Mouse (Mus musculus): ENCODE results near the gene Rpl22.
A peak's percentile ranks its signal among the peaks of the same experiment; 100 is the strongest.

Gene Rpl22

DNA sequence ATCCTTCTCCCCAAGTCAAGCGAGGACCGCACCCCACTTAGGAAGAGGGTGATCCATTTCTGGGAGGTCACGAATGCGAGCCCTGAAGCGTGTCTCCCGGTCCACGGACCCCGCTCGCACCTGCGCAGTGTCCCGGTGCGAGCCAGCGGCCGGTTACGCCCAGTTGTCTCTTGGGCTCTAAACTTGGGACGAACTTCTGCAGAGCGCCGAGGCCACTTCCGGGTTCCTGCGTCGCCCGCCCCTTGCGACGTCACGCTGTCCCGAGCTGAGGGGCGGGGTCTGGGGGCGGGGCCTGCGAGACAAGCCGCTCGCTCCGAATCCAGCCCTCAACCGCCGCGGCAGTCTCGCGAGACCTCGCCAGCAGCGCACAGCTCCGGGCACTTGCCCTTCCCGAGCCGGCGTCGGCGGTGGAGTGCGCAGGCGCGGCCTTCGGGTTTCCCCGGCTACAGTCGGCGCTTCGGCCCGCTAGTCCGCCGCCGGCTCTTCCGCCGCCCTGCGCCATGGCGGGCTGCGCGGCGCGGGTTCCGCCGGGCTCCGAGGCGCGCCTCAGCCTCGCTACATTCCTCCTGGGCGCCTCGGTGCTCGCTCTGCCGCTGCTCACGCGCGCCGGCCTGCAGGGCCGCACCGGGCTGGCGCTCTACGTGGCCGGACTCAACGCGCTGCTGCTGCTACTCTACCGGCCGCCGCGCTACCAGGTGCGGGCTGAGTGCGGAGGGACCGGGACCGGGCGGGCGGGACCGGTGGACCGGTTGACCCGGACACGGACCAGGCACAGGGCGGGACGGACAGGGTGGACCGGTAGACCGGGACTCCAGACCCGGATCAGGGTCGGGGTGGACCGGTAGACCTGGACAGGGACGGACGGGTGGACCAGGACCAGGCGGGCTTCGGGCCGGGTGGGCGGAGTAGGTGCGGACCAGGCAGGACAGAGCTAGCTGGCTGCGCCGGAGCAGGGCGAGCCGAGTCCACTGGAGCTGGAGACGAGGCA, 28.4 kb upstream of the Rpl22 start, which contains the start of gene Icmt:
Icmt (plus strand) TSS at position 354 of the 988 bp plus-strand sequence.
- DNase-seq (ENCODE audit: low read depth, low spot score) = peak; percentile 95

GRCm38 (mm10) chr4:152298836-152299235, 26.7 kb upstream of the Rpl22 start:
- no peak for DNase-seq (ENCODE audit: low read depth, low spot score)

- DNase-seq (ENCODE audit: low read depth, low spot score) = no peak
These were observed 25.2 kb upstream of the Rpl22 start for GRCm38 (mm10) chr4:152300375-152300774.

DNA sequence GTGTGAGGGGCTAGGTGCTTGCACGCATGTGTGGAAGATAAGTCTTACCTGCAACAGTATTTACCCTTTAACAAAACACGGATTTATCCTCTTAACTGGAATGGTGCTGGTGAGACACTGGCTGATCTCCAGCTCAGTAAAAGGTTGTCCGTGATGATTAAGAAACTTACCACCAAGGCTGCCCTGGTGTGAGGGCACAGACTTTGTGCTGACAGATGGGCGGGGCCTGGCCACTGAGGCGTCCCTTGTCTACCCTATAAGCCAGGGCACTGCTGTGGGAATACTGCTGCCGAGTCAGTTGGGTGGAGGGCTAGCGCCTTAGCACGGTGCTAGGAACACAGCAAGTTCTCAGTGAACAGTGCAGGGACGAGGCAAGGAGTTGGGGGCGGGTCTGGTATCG, 23.5 kb upstream of the Rpl22 start:
- DNase-seq (ENCODE audit: low read depth, low spot score) = no peak

DNA sequence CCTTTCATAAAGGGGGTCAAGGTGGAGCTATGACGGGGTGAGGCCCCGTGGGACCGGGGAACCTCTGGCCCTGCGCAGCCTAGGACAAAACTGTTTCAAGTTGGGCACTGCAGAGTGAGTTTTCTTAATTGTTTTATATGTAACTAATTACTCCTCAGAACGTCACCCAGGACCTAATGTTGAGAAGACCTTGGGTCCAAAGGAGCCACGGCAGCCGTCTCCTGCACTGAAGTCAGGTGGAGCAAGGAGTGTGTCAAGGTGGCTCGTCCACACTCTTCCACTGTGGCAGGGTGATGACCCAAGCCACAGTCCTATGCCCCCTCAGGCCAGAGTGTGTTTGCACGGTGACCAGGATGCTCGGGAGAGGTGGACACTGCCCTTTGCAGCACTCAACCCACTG, 22.4 kb upstream of the Rpl22 start:
- DNase-seq (ENCODE audit: low read depth, low spot score) = no peak

GRCm38 (mm10) chr4:152304685-152305084, 20.9 kb upstream of the Rpl22 start:
- no peak for DNase-seq (ENCODE audit: low read depth, low spot score)

- no peak for DNase-seq (ENCODE audit: low read depth, low spot score)
These were observed 19.6 kb upstream of the Rpl22 start for GRCm38 (mm10) chr4:152305991-152306390.

GRCm38 (mm10) chr4:152307542-152307941, 18.0 kb upstream of the Rpl22 start:
- no peak for DNase-seq (ENCODE audit: low read depth, low spot score)

DNA sequence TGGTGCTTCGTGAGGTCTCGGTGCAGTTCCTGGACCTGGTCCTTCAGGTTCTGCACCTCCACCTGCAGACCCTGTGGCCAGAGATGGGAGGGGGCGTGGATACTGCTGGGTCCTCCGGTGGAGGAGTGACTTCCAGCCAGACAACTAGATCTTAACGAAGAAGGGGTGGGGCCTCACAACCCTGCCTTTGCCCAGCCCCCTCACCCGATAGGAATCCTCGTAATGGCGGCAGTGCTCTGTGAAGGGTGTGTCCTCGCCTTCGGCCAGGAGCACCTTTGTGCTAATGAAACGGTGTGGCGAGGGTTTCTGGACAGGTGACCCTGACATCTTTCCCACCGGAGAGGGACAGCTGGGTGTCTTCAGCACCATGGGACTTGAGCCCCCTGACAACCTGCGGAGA, 13.4 kb upstream of the Rpl22 start:
- DNase-seq (ENCODE audit: low read depth, low spot score) = no peak

- no peak for DNase-seq (ENCODE audit: low read depth, low spot score)
These were observed 12.3 kb upstream of the Rpl22 start for GRCm38 (mm10) chr4:152313211-152313632.

DNA sequence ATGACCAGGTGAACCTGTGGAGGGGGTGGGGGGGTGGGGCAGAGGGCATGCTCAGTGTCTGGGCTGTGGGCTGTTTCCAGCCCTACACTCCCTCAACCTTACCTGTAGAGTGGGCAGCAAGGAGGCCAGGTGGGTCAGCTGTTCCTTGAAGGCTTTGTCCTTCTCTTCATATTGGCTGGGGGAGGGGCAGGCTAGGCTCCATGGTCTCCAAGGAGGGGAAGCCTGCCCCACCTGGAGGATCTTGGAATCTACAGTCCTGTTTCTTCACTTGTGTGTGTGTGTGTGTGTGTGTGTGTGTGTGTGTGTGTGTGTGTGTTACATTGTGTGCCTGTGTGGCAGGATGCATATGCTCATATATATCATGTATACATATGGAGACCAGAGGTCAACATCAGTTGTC, 11.6 kb upstream of the Rpl22 start:
- no peak for DNase-seq (ENCODE audit: low read depth, low spot score)

DNA sequence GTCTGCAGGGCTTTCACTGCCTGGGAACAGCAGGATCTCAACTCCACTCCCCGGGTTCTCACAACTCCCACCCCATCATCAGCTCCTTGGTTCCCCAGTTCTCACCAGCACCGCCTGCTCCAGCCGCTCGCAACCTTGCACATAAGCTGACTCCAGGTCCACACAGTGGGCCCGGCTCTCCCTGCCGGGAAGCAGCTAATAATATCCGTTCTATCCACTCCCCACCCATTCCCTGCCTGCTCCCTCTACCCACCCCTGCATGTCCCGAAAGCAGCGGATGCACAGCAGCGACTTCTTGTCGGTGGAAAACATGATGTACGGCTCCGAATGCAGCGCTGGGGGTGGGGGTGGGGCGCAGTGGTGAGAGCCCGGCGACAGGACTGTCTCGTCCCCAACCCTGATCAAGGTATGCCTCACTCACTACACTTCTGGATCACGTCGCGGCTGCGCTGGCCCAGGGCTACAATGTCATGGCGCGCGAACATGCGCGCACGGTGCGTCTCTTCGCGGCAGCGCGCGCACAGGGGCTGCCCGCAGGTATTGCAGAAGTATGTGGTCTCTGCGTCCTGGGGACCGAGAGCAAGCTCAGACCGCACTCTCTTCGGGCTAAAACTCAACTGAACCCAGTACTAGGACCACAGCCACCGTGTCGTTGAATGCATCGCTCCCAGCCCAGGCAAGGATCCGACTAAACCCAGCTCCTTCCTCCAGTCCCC, 9.9 kb upstream of the Rpl22 start:
- no peak for DNase-seq (ENCODE audit: low read depth, low spot score)

DNA sequence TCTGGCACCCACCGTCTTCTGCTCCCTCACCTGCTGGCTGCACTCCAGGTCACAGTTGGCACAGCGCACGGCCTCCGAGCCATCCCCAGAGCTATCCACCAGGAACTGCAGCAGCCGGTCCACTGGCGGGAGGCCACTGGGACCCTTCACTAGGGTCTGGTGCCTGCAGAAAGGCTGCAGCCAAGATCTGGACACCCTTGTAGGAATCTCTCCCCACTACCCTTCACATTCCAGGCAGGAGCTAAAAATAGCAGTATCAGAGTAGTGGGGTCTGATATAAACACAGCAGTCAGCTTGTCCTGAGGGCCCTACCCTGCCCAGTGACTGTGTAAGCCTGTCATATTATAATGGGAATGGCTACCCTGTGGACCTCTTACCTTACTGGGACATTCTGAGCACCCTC, 7.9 kb upstream of the Rpl22 start:
- no peak for DNase-seq (ENCODE audit: low read depth, low spot score)

DNA sequence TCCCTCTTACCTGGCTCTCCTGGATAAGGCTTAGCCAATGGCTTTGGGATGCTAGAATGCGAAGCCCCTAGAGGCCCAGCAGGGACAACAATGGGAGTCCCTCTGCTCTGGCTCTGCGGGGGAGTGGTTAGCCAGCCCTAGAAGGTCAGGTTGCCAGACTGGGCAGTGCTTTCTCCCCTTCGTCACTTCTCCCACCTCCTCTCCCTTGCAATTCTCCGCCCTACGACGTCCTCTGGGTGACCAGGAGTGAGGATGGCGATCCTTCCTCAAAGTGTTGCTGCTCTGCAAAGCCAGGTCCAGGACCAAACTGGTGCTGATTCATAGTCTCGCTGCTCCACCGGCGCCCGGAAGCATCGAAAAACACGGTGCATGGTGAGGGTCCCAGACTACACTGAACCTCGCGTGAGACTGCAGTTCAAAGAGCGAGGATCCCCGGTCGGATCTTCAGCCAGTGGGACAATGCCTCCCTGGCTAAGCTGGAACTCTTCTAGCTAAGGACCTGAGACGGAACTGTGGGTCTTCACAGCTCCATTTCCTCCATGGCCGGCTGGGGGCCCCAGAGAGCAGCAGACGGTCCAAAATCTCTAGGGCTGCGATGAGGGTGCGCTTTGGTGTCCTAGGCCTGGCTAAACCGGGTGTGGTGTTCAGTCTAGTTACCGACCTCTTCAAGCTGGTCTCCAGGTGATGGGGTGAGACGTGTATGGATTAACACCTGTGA, 6.9 kb upstream of the Rpl22 start, which contains the start of gene Rnf207:
Rnf207 (minus strand) TSS at position 477 of the 718 bp plus-strand sequence.
- no peak for DNase-seq (ENCODE audit: low read depth, low spot score)

- no peak for DNase-seq (ENCODE audit: low read depth, low spot score)
These were observed 4.1 kb upstream of the Rpl22 start for GRCm38 (mm10) chr4:152321464-152321863.

GRCm38 (mm10) chr4:152324641-152325562, 640 bp upstream of the Rpl22 start:
- DNase-seq (ENCODE audit: low read depth, low spot score) = no peak

- no peak for DNase-seq (ENCODE audit: low read depth, low spot score)
These were observed 1.0 kb downstream of the Rpl22 start for GRCm38 (mm10) chr4:152326543-152326942.

DNA sequence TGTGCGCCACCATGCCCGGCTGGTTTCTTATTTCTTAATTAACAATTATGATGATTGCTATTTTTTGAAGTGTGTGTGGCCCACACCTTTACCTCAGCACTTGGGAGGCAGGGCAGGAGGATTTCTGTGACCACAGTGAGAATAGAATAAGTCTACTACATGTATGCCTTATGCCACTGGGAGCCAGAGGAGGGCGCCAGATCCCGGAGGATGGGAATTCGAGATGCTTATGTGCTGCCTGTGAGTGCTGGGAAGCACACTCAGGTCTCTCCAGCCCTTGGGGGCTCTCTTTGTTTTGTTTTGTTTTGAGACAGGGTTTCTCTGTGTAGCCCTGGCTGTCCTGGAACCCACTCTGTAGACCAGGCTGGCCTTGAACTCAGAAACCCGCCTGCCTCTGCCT, 3.1 kb downstream of the Rpl22 start:
- no peak for DNase-seq (ENCODE audit: low read depth, low spot score)

GRCm38 (mm10) chr4:152332952-152333351, 7.4 kb downstream of the Rpl22 start:
- DNase-seq (ENCODE audit: low read depth, low spot score) = no peak

DNA sequence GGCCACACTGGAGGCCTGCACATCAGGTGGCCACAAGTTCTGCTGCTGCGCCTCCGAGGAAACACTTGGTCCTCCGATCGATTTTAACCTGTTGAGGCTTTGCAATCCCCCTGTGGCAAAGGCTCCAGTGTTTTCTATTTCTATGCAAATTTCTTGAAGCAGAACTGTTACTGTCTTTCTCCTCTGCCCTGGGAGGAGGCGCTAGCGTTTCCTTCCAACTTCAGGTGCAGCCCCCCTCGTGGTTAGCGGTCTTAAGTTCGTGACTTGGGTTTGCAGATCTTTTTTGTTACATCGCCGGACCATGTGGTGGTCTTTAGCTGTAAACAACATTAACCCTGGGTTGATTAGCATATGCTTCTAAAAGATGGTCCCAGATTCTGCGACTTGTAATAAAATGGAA, 8.0 kb downstream of the Rpl22 start:
- no peak for DNase-seq (ENCODE audit: low read depth, low spot score)

- DNase-seq (ENCODE audit: low read depth, low spot score) = no peak
These were observed 12.2 kb downstream of the Rpl22 start for GRCm38 (mm10) chr4:152337772-152338171.
